Mouse (Mus musculus) spleen, adult 18-20 months (tissue): Measurements from ENCODE around the gene Abcb9.

Source experiments
- DNase-seq, 2 experiments: peaks; one replicate each; pipeline ENCODE4 v3.0.0; 2022; ENCODE audit warnings: mixed read lengths in 2 of 2

Gene Abcb9

GRCm38 (mm10) chr5:124029220-124030035, 66.2 kb downstream of the Abcb9 start:
- DNase-seq = no peak

GRCm38 (mm10) chr5:124028680-124029079, 66.9 kb downstream of the Abcb9 start:
- no peak for DNase-seq

- DNase-seq = no peak
Observed at GRCm38 (mm10) chr5:124027702-124028470, 67.7 kb downstream of the Abcb9 start.

- DNase-seq = no peak
Observed at GRCm38 (mm10) chr5:124026568-124026967, 69.0 kb downstream of the Abcb9 start.

GRCm38 (mm10) chr5:124025587-124026441, 69.8 kb downstream of the Abcb9 start:
- no peak for DNase-seq

- no peak for DNase-seq
Observed at GRCm38 (mm10) chr5:124025146-124025545, 70.5 kb downstream of the Abcb9 start.

GRCm38 (mm10) chr5:124024677-124025076, 70.9 kb downstream of the Abcb9 start:
- no peak for DNase-seq

GRCm38 (mm10) chr5:124022365-124022764, 73.2 kb downstream of the Abcb9 start:
- no peak for DNase-seq

- DNase-seq = no peak
Observed at GRCm38 (mm10) chr5:124021701-124022100, 73.9 kb downstream of the Abcb9 start.

- no peak for DNase-seq
Observed at GRCm38 (mm10) chr5:124021148-124021547, 74.5 kb downstream of the Abcb9 start.

- DNase-seq = peak in 1 of 2 experiments; percentile 44
Observed at GRCm38 (mm10) chr5:124019348-124020216, 76.0 kb downstream of the Abcb9 start.

GRCm38 (mm10) chr5:124018651-124019050, 76.9 kb downstream of the Abcb9 start:
- no peak for DNase-seq

- no peak for DNase-seq
Observed at GRCm38 (mm10) chr5:124017941-124018340, 77.7 kb downstream of the Abcb9 start.

GRCm38 (mm10) chr5:124016291-124016821, 79.2 kb downstream of the Abcb9 start:
- DNase-seq = no peak

GRCm38 (mm10) chr5:124015727-124016126, 79.9 kb downstream of the Abcb9 start:
- no peak for DNase-seq

- DNase-seq = peak in 1 of 2 experiments; percentile 41
Observed at GRCm38 (mm10) chr5:124014791-124015251, 80.8 kb downstream of the Abcb9 start.

GRCm38 (mm10) chr5:124014180-124014579, 81.4 kb downstream of the Abcb9 start:
- no peak for DNase-seq

- DNase-seq = no peak
Observed at GRCm38 (mm10) chr5:124013747-124014146, 81.9 kb downstream of the Abcb9 start.

GRCm38 (mm10) chr5:124012885-124013284, 82.7 kb downstream of the Abcb9 start:
- DNase-seq = no peak

- DNase-seq = peak in 1 of 2 experiments; percentile 44
Observed at GRCm38 (mm10) chr5:124011927-124012326, 83.7 kb downstream of the Abcb9 start.
